Mouse (Mus musculus) intestine, postnatal 0 days (tissue): ENCODE data around the gene Ntn5. TPM values are rescaled to one million over a fixed set of nuclear protein-coding genes. Genes with fewer than 3 reads are reported as not detected.
"Not testable (repeated sequence)": the region's sequence is repeated elsewhere in the genome, so short reads cannot be mapped to it uniquely, and the experiment has no call there.

ENCODE experiments used
- ATAC-seq: fragments of 200-750 bp; cut with Nextera tagmentation; 2 replicates; pipeline ENCODE4 v1.8.0; 2017; ENCODE audit warnings: mild to moderate bottlenecking, moderate TSS enrichment, moderate library complexity
- H3K27ac ChIP-seq: fragments of 300-500 bp; sonication (generic); 2 replicates; pipeline ENCODE4 v1.5.1; 2014; ENCODE audit warnings: mild to moderate bottlenecking, low read depth, low read length, moderate library complexity
- H3K27me3 ChIP-seq: fragments of 300-500 bp; sonication (generic); replicated peaks from 2 replicates; pipeline ENCODE4 v1.6.1; 2014; ENCODE audit warnings: low read length, mixed read lengths; ENCODE audit not compliant: control insufficient read depth, insufficient read depth
- H3K36me3 ChIP-seq: fragments of 300-500 bp; sonication (generic); 2 replicates; pipeline ENCODE4 v1.6.1; 2014; ENCODE audit warnings: mild to moderate bottlenecking, moderate library complexity; ENCODE audit not compliant: control insufficient read depth, insufficient read depth
- H3K4me1 ChIP-seq: fragments of 300-500 bp; sonication (generic); replicated peaks from 2 replicates; pipeline ENCODE4 v1.6.1; 2014; ENCODE audit warnings: antibody characterized with exemption, low read length, mixed read lengths; ENCODE audit not compliant: control insufficient read depth, insufficient read depth
- H3K4me2 ChIP-seq: fragments of 300-500 bp; sonication (generic); replicated peaks from 2 replicates; pipeline ENCODE4 v1.6.1; 2014; ENCODE audit warnings: low read depth, mild to moderate bottlenecking, moderate library complexity
- H3K4me3 ChIP-seq: fragments of 300-500 bp; sonication (generic); 2 replicates; pipeline ENCODE4 v1.5.1; 2014; ENCODE audit warnings: low read depth, low read length
- H3K9ac ChIP-seq: fragments of 300-500 bp; sonication (generic); 2 replicates; pipeline ENCODE4 v1.6.1; 2014; ENCODE audit warnings: mild to moderate bottlenecking, low read depth, low read length
- H3K9me3 ChIP-seq: fragments of 300-500 bp; sonication (generic); 2 replicates; pipeline ENCODE4 v1.6.1; 2016; ENCODE audit warnings: mixed run types; ENCODE audit not compliant: control insufficient read depth
- CTCF ChIP-seq: sonication (generic); IDR thresholded peaks from 2 replicates; pipeline ENCODE4 v1.5.1; 2016; ENCODE audit warnings: low read depth, mild to moderate bottlenecking, control low read depth, antibody characterized with exemption, moderate library complexity
- WGBS: fragments of 180-500 bp; shearing (Covaris S2); extraction: QIAGEN DNeasy Blood & Tissue Kit; methylation state at CpG from one replicate; pipeline ENCODE4 v1.1.7; 2014; 5-methylcytosine and 5-hydroxymethylcytosine counted together
- polyA plus RNA-seq: library from polyadenylated mRNA; unstranded; fragments of >200 nt; fragmentation: Nextera tagmentation; extraction: Ambion mirVana; gene quantifications from 2 replicates; pipeline ENCODE4 v1.2.1, GENCODE M21; 2015

Ntn5 gene
- polyA plus RNA-seq, 1 experiment from 2014 or later, result 0.10 TPM

DNA sequence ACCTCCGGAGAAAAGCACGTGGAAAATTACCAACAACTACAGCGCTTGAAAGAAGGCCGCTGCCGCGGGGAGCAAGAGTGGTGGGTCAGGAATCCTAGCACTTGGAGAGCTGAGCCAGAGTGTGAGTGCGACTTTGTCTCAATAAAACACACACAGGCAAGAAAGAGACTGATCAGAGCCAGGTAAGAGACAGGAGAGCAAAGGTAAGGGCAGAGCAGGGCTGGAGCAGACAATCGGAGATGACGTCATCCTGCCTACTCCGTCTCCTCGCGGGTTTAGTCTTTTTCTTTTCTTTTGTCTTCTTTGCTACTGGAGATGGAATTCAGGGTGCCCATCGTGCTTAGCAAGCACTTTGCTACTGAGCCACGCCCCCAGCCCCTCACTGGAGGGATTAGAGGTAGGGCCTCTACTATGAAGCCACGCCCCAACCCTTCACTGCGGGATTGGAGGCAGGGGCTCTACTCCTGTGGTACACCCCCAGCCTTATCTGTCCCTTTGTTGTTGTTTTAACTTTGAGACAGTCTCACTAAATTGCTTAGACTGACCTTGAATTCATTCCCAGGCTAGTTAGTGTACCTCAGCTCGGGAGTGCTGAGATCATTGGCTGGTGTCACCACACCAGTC lies 29.3 kb upstream of the Ntn5 start:
- Histone ChIP-seq H3K27me3 (peaks cover 5% of the 10 kb centered on the region; the same call in 1 of the 2 replicates), H3K9me3 (peaks cover 7% of the 10 kb centered on the region; the same call in 1 of the 2 replicates), H3K27ac (no peak overlapping the region), H3K4me2 (peak overlapping the region; percentile 52), H3K9ac (no peak overlapping the region), H3K4me1 (no peaks in the 10 kb centered on the region), H3K36me3 (no peaks in the 10 kb centered on the region), H3K4me3 (no peak overlapping the region)
- no peak for TF ChIP-seq CTCF
- ATAC-seq, result peak; percentile 74
- WGBS, result 25% methylated on average over 17 of the region's 17 CpGs

DNA sequence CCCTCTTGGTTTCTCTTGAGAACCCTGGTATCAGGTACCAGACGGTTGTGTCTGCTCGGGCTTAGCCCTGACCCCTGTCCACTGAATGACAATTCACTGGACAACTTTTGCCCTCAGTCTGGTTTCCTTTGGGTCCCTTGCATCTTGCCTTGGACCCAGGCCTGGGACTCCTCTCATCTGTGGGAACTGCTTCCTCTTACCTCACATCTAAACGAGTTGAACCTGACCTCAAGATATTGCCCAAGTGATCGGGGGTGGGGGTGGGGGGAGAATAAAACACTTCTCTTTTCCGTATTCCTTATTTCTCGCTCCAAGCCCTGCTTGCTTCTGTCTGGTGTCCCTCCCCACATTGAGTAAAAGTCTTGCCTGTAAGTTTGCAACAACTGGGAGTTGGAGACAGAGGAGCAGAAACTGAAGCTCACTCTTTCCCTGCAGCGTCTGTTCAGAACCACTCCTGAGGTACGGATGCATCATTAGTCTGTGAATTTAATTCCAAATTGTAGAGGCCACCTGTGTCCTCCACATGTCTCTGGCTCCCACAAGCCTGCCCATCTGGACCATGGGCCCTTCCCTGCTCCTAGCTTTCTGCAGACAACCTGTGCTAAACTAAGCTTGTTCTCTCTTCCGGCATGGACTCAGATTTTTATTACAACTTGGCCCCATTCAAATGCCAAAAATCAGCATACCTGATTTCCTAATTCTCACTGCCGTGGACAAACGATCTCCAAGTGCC lies 22.9 kb upstream of the Ntn5 start:
- Histone ChIP-seq H3K27ac (no peak overlapping the region), H3K9me3 (peaks cover 7% of the 10 kb centered on the region; the same call in 1 of the 2 replicates), H3K36me3 (no peaks in the 10 kb centered on the region), H3K4me3 (no peak overlapping the region), H3K9ac (no peak overlapping the region), H3K27me3 (peaks cover 33% of the 10 kb centered on the region), H3K4me1 (no peaks in the 10 kb centered on the region), H3K4me2 (no peak overlapping the region)
- no peak for ATAC-seq
- WGBS, result 82% methylated on average over 11 of the region's 11 CpGs
- no peak for TF ChIP-seq CTCF

DNA sequence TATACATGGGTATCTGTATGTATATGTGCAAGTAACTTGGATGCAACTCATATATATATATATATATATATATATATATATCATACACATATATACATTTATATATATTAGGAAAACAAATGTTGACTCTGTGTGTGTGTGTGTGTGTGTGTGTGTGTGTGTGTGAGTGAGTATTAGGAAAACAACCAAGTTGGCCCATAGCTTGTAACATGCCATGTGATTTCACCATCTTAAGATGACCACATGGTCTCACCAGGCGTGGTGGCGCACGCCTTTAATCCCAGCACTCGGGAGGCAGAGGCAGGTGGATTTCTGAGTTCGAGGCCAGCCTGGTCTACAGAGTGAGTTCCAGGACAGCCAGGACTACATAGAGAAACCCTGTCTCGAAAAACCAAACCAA lies 22.1 kb upstream of the Ntn5 start:
- H3K36me3 ChIP-seq, H3K27ac ChIP-seq, H3K4me1 ChIP-seq, H3K9ac ChIP-seq, H3K9me3 ChIP-seq, H3K4me3 ChIP-seq, H3K4me2 ChIP-seq, ATAC-seq: not testable (repeated sequence)
- 92% methylated on average over 6 of the region's 6 CpGs for WGBS
- peaks cover 41% of the 10 kb centered on the region for H3K27me3 ChIP-seq

DNA sequence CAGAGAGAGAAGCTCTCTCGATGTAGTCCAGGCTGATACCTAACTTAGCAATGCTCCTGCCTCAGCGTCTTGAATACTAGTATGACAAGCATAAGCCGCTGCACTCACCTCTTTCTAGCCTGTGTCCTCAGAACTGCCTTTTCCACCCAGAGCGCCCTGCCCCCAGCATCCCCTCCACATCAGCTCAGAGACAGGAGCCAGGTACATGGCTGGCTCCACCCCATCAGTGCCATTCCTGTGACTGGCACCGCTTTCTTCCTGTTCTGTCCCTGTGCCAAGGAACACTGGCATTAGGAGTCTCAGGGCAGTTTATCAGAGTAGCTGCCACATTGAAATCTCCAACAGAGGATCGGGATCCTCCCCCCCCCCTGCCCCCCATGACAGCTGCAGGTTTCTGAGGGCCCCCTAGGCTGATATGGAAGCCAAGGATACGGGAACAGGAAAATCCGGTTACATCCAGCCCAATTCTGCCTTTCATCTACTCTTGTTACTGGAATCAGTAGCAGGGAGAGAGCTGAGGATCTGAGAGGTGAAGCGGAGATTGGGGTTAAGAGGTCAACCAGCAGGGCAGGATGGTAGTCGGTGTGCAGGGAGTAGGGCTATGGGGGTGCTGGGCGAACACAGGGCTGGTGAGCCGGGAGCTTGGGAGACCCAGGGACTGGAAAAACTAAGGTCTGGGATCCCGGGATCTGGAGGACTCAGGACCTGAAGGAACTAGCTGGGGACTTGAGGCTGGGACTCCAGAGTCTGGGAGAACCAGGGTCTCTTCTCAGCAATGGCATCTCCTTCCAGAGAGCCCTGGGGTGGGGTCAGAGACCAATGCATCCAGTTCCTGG lies 18.3 kb upstream of the Ntn5 start:
- Histone ChIP-seq H3K27me3 (peaks cover 54% of the 10 kb centered on the region), H3K36me3 (no peaks in the 10 kb centered on the region), H3K9ac (no peak overlapping the region), H3K4me2 (peak overlapping the region; percentile 1; the same call in 1 of the 2 replicates), H3K9me3 (no peaks in the 10 kb centered on the region), H3K27ac (no peak overlapping the region), H3K4me1 (no peaks in the 10 kb centered on the region), H3K4me3 (peak overlapping the region; percentile 1; the same call in 1 of the 2 replicates)
- no peak for ATAC-seq
- 36% methylated on average over 13 of the region's 13 CpGs for WGBS
- no peak for TF ChIP-seq CTCF

DNA sequence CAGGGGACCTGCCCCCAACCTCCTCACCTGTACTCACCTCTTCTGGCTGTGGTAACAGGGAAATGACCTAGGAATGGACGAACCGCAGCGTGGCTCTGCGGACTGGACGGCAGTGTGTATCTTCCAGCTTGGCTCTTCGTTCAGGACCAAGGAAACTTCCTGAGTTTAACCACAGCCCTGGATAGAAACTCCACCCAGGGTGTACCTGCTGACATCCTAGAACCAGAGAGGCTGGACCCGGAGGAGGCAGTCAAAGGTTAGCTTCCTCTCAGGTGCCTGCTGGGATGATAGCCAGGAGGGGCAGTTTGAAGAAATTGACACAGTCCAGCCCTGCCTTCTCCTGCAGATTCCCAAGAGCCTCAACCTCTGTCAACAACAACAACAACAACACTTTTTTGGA lies 17.7 kb upstream of the Ntn5 start, which contains the start of gene Fut2:
TSS of gene Fut2 (minus strand) at position 234 of the 400 bp plus-strand sequence.
- Histone ChIP-seq H3K9me3 (no peaks in the 10 kb centered on the region), H3K9ac (no peak within 1 kb of the TSS), H3K36me3 (no peaks in the 10 kb centered on the region), H3K27me3 (peaks cover 51% of the 10 kb centered on the region), H3K4me3 (peak within 1 kb of the TSS; percentile 1; the same call in 1 of the 2 replicates), H3K4me2 (peak within 1 kb of the TSS; percentile 1; the same call in 1 of the 2 replicates), H3K4me1 (no peaks in the 10 kb centered on the region), H3K27ac (no peak within 1 kb of the TSS)
- 47% methylated on average over 7 of the region's 7 CpGs for WGBS
- ATAC-seq, result no peak; the same call in 1 of the 2 replicates
- TF ChIP-seq CTCF, result no peak

DNA sequence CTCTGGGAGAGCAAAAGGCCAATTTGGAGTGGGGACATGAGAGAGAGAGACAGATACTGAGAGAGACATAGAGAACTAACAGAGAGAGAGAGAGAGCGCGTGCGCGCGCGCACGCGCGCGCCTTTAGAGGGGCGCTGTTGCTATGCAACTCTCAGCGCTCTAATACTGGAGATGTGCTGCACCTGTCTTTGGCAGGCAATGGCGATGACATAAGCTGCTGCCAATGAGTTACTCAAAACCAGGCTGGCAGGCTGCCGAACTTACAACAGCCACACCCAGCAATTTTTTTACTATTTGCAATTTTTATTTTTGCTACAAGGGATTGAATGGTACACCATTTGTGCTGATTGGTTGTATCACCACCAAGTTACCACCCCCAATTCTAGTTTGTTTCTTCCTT lies 16.1 kb upstream of the Ntn5 start:
- H3K4me2 ChIP-seq, result no peak overlapping the region
- no peak overlapping the region for H3K9ac ChIP-seq
- WGBS, result 85% methylated on average over 14 of the region's 14 CpGs
- H3K27me3 ChIP-seq, result peaks cover 62% of the 10 kb centered on the region
- no peaks in the 10 kb centered on the region for H3K36me3 ChIP-seq
- TF ChIP-seq CTCF, result no peak
- ATAC-seq, result no peak
- no peak overlapping the region for H3K27ac ChIP-seq
- H3K4me3 ChIP-seq, result no peak overlapping the region
- no peaks in the 10 kb centered on the region for H3K9me3 ChIP-seq
- no peaks in the 10 kb centered on the region for H3K4me1 ChIP-seq
